Mouse (Mus musculus) yolk sac, embryonic 10.5 days (tissue): ENCODE results near the gene Slc22a20.

ENCODE experiments used
- DNase-seq: peaks from one replicate; pipeline ENCODE4 v3.0.0-alpha.2; 2017; ENCODE audit warnings: low spot score

The Slc22a20 gene

GRCm38 (mm10) chr19:5986043-5986442 lies at the start of gene Slc22a20:
Slc22a20 (minus strand) TSS chr19:5986143.
- no peak for DNase-seq

- DNase-seq = no peak
Measured at GRCm38 (mm10) chr19:6030520-6031280, 44.8 kb upstream of the Slc22a20 start.

- DNase-seq = no peak
Measured at GRCm38 (mm10) chr19:6029426-6029825, 43.5 kb upstream of the Slc22a20 start.

DNA sequence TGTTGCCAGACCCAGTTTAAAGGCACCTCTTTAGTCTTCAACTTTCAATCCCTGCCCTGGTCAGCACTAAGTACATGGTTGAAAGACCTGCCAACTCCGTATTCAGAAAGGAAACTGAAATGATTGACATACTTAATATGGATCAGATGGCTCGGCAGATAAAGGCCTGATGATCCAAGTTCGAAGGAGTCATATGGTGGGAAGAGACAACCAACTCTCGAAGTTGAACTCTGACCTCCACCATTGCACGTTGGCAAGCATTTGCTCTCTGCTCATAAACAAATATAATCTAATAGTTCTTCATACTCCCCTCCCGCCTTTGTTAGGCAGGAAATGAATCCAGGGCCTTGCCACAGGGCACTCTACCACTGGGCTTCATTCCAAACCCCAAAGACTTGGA lies 43.0 kb upstream of the Slc22a20 start:
- no peak for DNase-seq

- no peak for DNase-seq
Measured at GRCm38 (mm10) chr19:6023930-6024329, 38.0 kb upstream of the Slc22a20 start.

GRCm38 (mm10) chr19:6023059-6023458 lies 37.1 kb upstream of the Slc22a20 start:
- DNase-seq = no peak

- DNase-seq = no peak
Measured at GRCm38 (mm10) chr19:6020276-6020675, 34.3 kb upstream of the Slc22a20 start.

GRCm38 (mm10) chr19:6018142-6019089 lies 32.5 kb upstream of the Slc22a20 start:
- DNase-seq = peak; percentile 75

GRCm38 (mm10) chr19:6016532-6016931 lies 30.6 kb upstream of the Slc22a20 start:
- no peak for DNase-seq

DNA sequence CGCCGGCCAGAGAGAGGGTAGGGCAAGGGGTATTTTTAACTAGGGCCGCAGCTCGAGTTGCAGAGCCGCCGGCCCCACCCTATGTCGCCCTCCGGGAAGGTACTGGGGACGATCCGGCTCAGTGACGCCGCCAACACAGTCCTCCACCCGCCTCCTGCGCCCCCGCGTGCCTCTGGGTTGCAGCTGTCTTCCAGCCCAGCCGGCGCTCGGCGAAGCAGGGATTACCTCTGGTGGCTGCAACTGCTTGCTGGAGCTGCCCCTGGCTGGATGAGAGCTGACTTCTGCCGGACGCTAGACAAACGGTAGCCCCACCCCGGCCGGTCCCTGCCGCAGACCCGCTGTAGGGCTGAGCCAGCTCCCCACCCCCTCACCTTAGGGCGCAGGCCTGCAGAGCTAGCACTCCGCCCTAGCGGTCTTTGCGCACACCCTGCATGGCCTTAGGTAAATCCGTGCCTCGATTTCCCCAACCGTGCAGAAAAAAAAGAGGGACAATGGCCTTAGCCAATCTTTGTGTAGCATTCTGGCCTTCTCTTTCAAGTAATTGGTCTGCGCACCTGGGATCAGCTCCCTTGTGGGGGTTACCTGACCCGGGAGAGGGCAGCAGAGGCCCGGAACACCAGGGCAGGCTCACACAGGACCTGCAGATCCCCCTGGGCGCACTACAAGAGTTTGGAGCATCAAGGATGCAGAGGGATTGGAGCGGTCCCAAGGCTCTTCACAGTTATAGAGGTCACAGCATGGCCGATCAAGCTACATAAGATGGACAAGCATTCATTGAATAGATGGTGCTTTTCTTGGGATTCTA lies 29.8 kb upstream of the Slc22a20 start, which contains the start of gene Capn1:
Capn1 (minus strand) TSS at position 387 of the 805 bp plus-strand sequence.
- DNase-seq = peak; percentile 82

DNA sequence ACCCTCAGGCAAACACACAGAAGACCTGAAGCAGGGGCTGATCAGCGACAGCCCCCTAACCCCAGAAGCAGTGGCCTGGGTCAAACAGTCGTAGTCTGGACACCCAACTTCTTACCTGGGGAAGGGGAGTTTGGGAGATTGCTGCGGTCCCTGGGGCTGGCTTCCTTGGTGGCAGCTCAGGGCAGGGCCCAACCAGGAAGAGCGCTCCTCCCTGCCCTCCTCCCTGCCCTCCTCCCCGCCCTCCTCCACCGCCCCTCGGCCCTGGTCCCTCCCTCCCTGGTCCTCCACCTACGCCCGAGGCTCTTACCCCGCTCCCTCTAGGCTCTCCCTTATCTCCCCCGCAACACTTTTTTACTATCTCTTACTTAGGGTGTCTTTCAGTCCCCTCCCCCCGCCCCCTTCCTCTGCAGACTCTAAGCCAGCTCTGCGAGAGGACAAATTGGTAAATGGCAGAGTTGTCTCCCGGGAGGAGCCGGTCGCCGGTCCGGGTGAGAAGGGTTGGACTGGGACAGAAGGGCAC lies 29.1 kb upstream of the Slc22a20 start:
- peak; percentile 87 for DNase-seq

GRCm38 (mm10) chr19:6013691-6014090 lies 27.7 kb upstream of the Slc22a20 start:
- no peak for DNase-seq

DNA sequence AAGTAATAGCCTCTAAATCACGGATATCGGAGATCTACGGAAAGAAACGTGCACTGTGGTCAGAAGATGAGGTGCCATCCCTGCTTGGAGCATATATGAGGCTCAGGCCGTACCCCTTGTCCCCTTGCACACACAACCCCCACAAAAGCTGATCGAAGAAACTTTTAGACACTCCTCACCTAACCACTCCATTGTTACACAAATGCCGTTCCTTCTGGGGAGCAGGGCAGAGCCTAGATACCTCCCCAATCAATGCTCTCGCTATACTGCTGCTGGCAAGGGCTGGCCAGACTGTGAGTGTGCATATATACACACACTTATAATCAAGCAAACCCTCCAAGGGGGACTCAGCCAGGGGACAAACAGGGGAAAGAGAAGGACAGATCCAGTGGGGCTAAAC lies 23.2 kb upstream of the Slc22a20 start:
- DNase-seq = no peak

- DNase-seq = no peak
Measured at GRCm38 (mm10) chr19:6007013-6007412, 21.1 kb upstream of the Slc22a20 start.

- DNase-seq = no peak
Measured at GRCm38 (mm10) chr19:6005541-6005940, 19.6 kb upstream of the Slc22a20 start.

- DNase-seq = no peak
Measured at GRCm38 (mm10) chr19:5999969-6000368, 14.0 kb upstream of the Slc22a20 start.

GRCm38 (mm10) chr19:5998180-5998579 lies 12.2 kb upstream of the Slc22a20 start:
- no peak for DNase-seq

- no peak for DNase-seq
Measured at GRCm38 (mm10) chr19:5994711-5995110, 8.8 kb upstream of the Slc22a20 start.

- DNase-seq = no peak
Measured at GRCm38 (mm10) chr19:5992012-5992411, 6.1 kb upstream of the Slc22a20 start.

- DNase-seq = no peak
Measured at GRCm38 (mm10) chr19:5991467-5991866, 5.5 kb upstream of the Slc22a20 start.

DNA sequence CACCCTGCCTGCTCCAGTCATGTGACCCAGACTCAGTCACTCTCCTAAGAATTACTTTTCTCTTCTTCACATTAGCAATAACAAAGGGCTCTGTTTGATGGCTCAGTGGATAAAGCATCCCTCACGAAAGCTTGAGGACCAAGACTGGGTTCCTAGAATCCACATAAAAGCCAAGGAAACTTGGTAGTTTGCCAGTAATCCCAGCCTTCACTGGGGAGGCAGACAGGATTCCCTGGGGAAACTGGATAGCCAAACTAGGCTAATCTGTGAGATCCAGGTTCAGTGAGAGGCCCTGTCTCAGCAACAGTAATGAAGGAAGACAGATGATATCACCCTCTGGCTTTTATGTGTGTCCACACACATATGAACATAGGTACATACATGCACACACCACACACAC lies 5.0 kb upstream of the Slc22a20 start:
- DNase-seq = no peak

DNA sequence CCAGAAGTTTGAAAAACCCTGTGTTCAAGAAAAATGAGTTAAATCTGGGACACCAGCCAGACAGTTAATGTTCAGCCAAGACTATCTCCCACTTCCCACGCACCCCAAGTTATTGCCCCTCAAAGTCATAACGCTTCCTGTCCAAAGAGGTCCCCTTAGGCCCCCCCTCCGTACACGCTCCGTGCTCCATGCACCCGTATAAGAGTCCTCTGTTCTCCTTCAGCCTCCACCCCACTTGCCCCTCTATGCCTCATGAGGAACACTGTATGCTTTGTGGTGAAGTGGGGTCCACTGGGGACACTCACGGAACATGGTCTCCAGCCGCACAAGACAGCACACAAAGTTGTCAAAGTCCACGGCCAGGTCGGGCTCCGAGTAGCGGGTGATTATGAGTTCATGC lies 4.1 kb upstream of the Slc22a20 start:
- DNase-seq = no peak
